Mouse (Mus musculus) gastrocnemius, postnatal 14 days (tissue): ENCODE measurements around the gene Sntb2. TPM values are rescaled to one million over a fixed set of nuclear protein-coding genes. Genes with fewer than 3 reads are reported as not detected.

ENCODE experiments used
- DNase-seq: peaks from one replicate; pipeline ENCODE4 v3.0.0; 2021; ENCODE audit warnings: mixed read lengths
- intact Hi-C: fragments of 180-260 bp; cut with DNase I; formaldehyde crosslinking; loops from one replicate; pipeline ENCODE4 v1.15.1; 2025; ENCODE audit warnings: low total_unique reads
- long read RNA-seq, 2 experiments: library from polyadenylated mRNA; stranded (forward); transcript quantifications; one replicate each; pipeline ENCODE4 v2.0.0; 2021
- total RNA-seq, 2 experiments: library from RNA; stranded (reverse); gene quantifications; 2 replicates each; pipeline ENCODE4 v1.2.3; 2021

The Sntb2 gene
- total RNA-seq, result 10 to 100 TPM; 11.0 to 13.9 TPM
- long read RNA-seq, experiment 1, full-length matches to known transcripts, result 2 of 2 reads
- long read RNA-seq, experiment 1, partial matches to known transcripts, result 0 of 2 reads
- long read RNA-seq, experiment 1, other reads (novel, unspliced or antisense), result 0 of 2 reads
- long read RNA-seq, experiment 2, full-length matches to known transcripts, result 1 of 1 reads
- long read RNA-seq, experiment 2, partial matches to known transcripts, result 0 of 1 reads
- long read RNA-seq, experiment 2, other reads (novel, unspliced or antisense), result 0 of 1 reads

DNA sequence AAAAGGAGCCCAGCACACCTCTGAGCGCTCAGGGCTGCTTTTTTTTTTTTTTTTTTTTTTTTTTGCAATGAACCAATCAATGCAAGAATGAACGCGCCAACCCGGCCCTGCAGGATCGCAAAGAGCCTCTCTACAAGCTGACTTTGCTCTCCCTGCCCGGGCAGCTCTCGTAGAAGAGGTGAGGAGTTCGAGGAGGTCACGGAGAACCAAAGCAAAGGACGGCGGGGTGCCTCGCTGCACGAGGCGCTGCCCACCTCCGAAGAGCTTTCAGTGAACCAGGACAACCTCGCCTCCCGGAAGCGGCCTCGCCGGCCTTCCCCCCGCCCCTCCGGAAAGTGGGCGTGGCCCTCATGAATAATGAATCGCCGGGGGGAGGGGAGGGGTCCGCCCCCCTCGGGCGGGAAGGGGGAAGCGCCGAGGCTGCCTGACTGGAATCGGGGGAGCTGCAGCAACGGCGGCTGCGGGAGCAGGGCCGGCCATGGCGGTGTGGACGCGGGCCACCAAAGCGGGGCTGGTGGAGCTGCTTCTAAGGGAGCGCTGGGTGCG is at the start of gene Sntb2:
Sntb2 (plus strand) TSS at position 427 of the 546 bp plus-strand sequence.
- intact Hi-C loops, result no loop called here
- DNase-seq, result peak; percentile 94

DNA sequence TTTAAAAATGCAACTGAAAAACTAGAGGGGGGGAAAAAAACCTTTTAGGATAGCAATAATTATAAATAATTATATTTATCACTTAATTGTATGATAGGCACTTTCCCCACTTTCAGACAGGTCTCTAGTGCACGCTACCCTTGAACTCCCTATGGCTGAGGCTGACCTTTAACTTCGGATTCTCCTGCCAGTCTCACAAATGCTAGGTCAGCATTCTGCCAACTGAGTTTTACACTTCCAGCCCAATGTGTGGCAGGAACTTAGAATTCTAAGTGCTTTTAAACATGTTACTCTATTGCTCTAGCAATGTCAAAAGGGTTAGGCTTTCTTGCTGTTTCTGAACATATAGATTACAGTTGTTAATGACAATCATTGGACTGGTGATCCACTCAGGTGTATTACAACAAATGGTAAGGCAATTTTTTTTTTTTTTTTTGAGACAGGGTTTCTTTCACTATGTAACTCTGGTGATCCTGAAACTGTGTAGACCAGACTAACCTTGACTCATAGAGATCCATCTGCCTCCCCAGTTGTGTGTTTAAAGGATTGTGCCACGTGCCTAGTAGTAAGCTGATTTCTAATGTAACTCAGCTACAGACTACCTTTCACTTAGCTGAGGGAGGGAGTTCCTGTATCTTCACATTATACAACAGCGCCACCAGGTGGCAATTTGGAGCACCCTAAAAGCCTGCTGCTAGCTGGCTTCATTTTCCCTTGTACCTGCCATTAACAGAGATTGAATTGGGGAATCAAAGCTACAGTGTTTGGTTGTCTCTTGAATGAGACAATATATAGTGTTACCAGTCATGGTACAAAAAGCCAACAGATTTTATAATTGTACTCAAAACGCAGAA is 48.0 kb upstream of the Sntb2 start:
- peak; percentile 71 for DNase-seq
- intact Hi-C loops, result loop anchor here (5.0 kb wide), 2 partner anchors 170 to 190 kb away; no protein-coding TSS in a partner anchor

DNA sequence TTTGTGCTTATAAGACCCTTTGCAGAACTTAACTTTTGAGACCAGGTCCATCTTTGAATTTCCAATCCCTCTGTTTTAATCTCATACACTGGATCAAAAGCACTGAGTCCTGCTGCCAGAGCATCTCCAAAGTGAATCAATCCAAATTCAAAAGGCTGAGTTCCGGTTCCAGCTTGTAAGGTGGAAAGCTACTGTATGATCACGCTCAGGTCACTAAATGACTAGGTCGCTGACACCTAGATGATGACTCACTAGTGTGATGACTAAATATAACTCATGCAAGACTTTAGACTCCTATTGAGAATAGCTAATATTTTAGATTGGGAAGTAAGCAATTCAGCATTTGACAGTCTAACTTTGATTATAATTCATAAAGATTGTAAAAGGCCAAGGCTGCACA is 46.7 kb upstream of the Sntb2 start:
- DNase-seq, result no peak
- intact Hi-C loops, result loop anchor here (5.0 kb wide), 2 partner anchors 172 to 192 kb away; no protein-coding TSS in a partner anchor

DNA sequence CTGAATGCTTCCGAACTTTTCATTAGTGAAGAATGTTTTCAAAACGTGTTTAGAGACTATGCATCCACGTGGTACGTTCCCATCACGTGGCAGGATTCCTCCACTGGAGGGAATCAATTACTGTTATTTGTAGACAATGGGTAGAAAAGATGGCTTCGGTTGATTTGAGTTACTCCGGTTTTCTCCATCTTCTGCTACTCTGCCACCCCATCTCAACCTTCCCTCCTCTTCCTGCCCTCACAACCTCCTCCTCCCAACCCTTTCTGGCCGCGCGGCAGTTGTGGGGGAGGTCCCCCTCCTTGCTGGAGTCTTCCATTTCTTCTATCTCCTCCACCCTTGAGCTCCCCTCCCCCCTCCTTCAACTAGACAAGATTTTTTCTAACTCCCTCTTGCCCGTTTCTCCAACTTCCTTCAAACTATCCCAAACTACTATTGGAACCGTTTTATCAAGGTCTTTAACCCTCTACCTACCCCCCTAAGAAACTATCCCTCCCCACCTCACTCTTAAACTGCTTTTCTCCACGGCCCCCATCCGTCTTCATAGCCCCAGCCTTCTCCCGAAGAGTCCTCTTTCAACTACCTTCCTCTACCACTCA is 43.2 kb upstream of the Sntb2 start:
- intact Hi-C loops, result no loop called here
- no peak for DNase-seq

DNA sequence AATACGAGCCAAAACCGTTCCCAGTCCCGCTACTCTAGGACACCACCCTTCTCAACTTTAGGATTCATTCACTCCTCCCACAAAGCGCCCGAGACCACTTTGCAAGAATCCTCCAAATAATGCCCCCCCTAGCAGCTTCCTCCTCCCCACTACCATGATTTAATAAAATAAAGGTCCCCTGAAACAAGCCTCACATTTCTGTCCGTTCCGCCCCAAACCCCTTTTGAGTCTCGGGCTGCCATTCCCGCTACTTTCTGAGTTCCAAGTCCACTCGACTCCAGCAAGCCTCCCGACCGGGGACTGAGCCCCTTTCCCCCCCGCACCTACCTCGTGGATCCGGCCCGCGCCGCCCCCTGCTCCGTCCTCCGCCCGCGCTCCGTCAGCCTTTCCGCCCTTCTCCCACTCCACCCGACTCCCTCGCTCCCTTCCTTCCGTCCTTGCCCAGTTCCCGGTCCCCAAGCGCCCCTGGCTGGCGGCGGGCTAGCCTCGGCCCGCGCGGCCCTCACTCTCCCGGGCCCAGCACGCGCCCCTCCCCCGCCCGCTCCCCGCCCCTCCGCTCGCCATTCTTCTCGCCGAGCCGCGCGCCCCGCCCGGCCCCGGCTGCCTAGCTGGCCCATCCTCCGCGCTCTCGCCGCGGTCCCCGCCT is 42.6 kb upstream of the Sntb2 start:
- intact Hi-C loops, result no loop called here
- DNase-seq, result no peak

DNA sequence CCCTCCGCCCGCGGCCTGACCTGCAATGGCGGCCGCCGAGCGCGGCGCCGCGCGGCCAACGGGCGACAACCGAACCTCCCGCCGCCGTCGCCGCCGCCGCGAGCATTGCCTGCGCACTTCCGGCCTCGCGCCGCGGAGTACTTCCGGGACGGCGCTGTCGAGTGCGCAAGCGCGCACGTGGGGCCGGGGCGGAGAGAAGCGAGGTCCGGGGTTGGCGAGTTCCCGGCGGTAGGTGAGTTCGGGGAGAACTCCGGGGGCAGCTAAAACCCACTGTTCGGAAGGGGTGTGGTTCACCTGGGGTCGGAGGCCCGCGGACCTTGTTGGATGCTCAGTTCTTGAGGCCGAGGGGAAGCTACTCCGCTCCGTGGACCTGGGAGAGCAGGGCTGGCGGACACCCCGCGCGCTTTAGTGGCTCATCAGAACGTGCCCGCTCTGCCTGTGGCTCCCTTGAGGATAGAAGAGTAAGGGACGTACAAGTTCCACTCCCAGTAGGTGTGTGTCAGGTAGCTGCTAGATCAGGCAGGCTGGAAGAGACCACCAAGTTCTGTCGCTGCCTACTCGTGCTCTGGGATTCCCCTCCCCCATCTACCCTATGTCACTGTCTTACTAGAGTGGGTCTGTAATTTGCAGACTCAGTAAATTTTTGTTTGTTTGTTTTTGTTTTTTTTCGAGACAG is 41.9 kb upstream of the Sntb2 start, which contains the start of gene Utp4:
Utp4 (plus strand) TSS at position 156 of the 676 bp plus-strand sequence.
- intact Hi-C loops, result no loop called here

DNA sequence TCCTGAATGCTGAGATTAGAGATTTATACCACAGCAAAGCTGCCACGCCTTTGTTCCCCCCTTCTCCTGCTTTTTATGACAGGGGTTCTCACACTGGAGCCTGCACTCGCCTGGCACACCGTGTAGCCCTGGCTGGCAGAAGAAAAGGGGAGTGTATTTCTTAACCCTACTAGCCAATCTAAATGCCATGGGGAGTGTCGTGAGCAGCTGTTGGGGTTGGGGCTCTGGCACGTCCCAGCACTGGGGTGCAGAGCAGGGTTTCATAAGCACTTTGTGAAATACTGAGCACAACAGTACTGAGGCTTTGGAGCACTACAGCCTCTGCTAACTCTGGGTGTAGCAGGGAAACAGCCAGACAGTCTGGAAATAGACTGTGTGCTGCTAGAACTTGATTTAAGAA is 36.1 kb upstream of the Sntb2 start:
- intact Hi-C loops, result no loop called here
- DNase-seq, result no peak

More for the DNA sequence above, 41.9 kb upstream of the Sntb2 start, which contains the start of gene Utp4:
- DNase-seq, result peak; percentile 90

DNA sequence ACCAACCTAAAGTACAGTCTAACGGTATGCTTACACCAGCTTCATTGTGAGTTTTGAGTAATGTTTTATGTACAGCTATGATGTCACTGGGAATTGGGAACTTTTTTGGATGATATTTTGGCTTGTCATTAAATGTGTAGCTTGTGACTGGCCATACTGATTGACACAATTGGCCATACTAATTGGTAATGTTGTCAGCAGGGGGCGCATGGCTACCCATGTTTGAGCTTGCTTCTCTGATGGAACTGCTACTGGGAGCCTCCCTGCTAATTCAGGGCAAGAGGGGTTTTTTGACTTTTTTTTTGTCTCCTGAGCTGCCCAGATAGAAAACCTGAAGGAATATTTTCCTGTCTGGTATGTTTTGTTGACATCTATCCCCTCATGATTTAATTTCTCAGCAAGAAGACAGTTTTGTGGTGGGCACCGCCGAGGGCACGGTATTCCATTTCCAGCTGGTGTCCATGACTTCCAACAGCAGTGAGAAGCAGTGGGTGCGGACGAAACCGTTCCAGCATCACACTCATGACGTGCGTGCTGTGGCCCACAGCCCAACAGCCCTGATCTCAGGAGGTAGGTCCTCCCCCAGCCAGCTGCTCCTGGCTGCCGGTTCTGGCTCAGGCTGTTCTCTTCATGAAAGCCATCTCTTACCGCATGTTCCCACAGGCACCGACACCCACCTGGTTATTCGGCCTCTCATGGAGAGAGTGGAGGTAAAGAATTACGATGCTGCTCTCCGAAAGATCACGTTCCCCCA is 29.6 kb upstream of the Sntb2 start:
- DNase-seq, result peak; percentile 71
- intact Hi-C loops, result loop anchor here (5.0 kb wide), 1 partner anchor 96 kb away; no protein-coding TSS in a partner anchor

DNA sequence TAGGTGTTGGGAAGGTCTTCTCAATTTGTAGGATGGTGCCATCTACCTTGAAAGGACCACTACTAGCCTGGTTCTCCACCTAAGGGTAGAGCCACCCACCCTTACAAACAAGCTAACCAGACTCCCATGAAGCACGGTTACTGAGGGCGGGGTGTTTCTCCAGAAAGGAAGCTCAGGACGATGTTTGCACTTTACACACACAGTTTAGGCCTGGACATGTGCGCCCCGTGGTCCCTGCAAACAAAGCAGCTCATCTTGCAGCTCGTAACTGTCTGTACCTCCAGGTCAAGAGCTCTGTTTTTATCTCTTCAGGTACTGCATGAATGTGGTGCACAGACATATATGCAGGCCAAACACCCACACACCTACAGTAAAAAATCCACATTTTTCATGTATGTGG is 28.9 kb upstream of the Sntb2 start:
- no peak for DNase-seq
- intact Hi-C loops, result loop anchor here (5.0 kb wide), 1 partner anchor 96 kb away; no protein-coding TSS in a partner anchor

DNA sequence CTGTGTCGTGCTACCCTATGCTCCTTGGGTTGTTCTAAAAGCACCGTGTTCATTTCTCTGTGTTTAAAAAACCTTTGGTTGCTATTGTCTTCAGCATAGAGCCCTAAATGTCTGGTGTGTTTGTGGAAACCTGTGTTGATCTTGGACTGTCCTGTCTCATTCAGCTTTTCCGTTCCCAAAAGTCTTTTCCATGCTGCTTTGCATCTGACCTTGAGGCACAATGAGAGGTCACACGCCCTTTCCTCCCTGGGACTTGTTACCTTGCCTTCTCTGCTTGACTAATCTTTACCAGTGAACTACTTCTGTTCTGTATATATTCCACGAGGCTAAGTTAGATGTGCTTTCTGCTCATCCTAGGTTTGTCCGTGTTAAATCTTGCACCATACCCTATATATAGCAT is 28.1 kb upstream of the Sntb2 start:
- intact Hi-C loops, result loop anchor here (5.0 kb wide), 1 partner anchor 95 kb away; no protein-coding TSS in a partner anchor
- no peak for DNase-seq

DNA sequence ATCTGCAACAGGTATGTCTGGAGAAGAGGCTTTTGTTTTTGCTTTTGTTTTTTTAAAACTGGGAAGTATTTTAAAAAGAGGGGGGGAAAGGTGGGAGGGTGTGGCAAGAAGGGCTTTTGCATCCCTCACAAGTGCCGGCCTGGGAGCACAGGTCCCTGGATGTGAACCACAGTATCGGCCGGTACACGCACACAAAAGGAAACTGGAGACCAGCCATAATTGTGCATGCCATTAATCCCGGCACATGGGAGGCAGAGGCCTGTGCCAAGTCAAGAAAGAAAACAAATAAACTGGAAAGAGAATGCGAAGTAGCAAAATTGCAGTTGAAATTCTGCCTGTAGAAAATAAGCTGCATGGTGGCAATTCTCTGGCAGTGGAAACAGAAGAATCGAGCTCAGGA is 27.3 kb upstream of the Sntb2 start:
- intact Hi-C loops, result loop anchor here (5.0 kb wide), 1 partner anchor 94 kb away; no protein-coding TSS in a partner anchor
- no peak for DNase-seq

DNA sequence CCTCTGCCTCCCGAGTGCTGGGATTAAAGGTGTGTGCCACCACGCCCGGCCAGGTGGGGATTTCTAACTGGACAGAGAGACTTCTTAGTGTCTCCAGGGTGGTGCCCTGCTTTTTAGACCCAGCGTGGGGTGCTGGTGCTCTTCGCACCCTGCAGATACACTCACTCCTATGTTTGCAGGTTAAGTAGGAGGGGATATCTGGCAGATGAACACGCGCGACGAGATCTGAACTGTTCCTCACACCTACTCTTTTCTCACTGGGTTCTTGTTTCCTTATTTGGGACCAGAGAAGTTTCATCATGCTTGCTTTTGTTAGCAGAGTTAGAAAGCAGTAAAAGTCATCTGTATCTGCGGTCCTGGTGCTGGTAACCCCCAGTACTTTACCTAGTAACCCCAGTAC is 21.9 kb upstream of the Sntb2 start:
- no peak for DNase-seq
- intact Hi-C loops, result no loop called here

DNA sequence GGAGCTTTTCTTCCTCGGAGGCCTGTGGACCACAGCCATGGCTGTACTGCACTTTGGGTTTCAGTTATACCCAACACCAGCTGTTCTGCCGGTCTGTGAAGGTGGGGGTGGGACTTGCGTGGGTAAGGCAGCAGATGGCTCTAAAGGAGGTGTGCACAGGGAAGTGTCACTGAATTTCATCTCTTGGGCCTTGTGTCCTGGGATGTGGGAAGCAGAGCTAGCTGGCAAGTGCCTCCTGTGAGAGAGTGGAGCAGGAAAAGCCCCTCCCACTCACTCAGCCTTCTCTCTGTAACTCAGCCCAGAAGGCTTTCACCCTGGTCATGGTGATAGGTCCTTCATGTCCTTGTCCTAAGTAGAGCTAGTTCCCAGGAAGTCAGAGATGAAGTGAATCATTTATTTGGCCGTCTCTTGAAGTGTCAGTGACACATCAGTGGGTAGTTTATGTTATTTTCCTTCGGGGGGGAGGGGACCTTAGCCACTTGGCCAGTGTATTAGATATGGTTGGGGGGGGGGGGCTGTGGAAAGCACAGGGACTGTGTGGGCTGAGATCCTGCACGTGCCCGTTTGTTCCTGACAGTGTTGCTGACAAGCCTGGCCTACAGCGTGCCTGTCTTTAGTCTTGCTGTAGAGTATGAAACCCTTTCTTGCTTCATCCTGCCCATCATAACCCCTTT is 15.7 kb upstream of the Sntb2 start:
- no peak for DNase-seq
- intact Hi-C loops, result no loop called here

DNA sequence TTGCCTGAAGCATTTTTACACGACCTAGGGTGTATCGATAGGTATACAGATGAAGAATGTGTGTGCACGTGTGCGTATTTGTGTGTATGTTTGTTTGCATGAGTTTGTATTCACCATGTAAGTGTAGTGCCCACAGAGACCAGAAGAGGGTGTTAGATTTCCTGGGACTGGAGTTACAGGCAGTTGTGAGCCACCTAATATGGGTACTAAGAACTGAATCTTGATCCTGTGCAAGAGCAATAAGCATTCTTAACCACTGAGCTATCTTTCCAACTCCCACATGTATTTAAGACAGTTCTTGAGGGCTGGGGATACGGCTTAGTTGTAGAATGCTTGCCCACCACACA is 15.2 kb upstream of the Sntb2 start:
- DNase-seq, result no peak
- intact Hi-C loops, result no loop called here

DNA sequence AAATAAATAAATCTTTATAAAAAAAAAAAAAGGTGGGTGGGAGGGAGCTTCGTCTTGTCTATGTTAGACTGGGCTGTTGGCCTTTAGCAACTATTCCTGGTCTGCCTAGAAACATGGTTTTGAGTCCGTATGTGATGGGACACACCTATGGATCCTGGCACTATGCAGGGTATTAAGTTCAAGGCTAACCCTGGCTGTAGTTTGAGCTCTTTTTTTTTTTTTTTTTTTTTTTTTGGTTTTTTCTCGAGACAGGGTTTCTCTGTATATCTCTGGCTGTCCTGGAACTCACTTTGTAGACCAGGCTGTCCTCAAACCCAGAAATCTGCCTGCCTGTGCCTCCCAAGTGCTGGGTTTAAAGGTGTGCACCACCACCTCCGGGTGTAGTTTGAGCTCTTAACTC is 11.5 kb upstream of the Sntb2 start:
- intact Hi-C loops, result no loop called here
- DNase-seq, result no peak

DNA sequence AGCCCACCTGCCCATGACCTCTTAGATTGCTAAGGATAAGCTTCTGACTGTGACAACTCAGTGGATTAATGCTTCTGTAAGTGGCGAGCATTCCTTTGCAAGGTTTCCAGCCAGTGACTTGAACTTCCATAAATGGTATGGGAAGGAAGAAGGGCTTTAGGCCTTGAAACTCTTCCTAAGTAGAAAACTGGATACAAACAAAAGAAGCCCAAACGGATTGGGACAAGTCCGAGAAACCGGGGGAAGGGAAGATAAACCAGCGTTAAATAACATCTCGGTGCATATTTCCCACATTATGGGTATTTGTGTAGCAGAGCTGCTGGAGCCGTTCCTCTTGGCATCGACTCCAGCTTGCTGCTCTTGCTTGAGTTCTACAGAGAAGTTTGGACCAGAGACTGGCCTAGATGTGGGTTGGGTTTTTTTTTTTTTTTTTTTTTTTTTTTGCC is 10.6 kb upstream of the Sntb2 start:
- intact Hi-C loops, result loop anchor here (5.0 kb wide), 1 partner anchor 77 kb away; no protein-coding TSS in a partner anchor
- peak; percentile 47 for DNase-seq

DNA sequence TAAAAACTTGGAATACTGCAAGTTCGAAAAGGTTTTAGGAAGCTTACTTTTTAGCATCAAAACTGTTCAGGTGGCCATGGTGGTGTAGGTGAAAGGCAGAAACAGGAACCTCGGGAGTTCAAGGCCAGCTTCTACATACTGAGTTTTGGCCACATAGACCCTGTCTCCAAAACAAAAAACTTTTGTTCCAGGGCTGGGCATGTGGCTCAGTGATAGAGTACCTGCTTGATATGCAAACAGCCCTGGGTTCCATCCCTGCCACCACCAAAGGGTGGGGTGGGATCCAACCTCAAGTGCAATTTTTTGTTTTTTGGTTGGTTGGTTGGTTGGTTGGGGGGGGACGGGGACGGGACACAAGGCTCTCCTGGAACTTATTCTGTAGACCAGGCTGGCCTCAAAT is 10.1 kb upstream of the Sntb2 start:
- intact Hi-C loops, result loop anchor here (5.0 kb wide), 1 partner anchor 77 kb away; no protein-coding TSS in a partner anchor
- no peak for DNase-seq
